Mouse (Mus musculus) heart, postnatal 0 days (tissue): ENCODE results near the gene Gfra4. TPM values are rescaled to one million over a fixed set of nuclear protein-coding genes. Genes with fewer than 3 reads are reported as not detected.

Experiments used
- ATAC-seq: fragments of 200-750 bp; cut with Nextera tagmentation; 2 replicates; pipeline ENCODE4 v1.8.0; 2017; ENCODE audit warnings: low read depth, moderate number of reproducible peaks, moderate library complexity; ENCODE audit not compliant: insufficient read depth
- DNase-seq: peaks from one replicate; pipeline ENCODE4 v3.0.0-alpha.2; 2016; ENCODE audit warnings: low spot score
- H3K27ac ChIP-seq: fragments of 300-500 bp; sonication (generic); 2 replicates; pipeline ENCODE4 v1.5.1; 2014; ENCODE audit warnings: low read depth, mild to moderate bottlenecking
- H3K27me3 ChIP-seq: fragments of 300-500 bp; sonication (generic); 2 replicates; pipeline ENCODE4 v1.6.1; 2014; ENCODE audit warnings: low read length, mixed read lengths; ENCODE audit not compliant: control insufficient read depth, insufficient read depth
- H3K36me3 ChIP-seq: fragments of 300-500 bp; sonication (generic); replicated peaks from 2 replicates; pipeline ENCODE4 v1.6.1; 2014; ENCODE audit warnings: low read length, mixed read lengths; ENCODE audit not compliant: control insufficient read depth, insufficient read depth
- H3K4me1 ChIP-seq: fragments of 300-500 bp; sonication (generic); 2 replicates; pipeline ENCODE4 v1.6.1; 2014; ENCODE audit warnings: antibody characterized with exemption; ENCODE audit not compliant: control insufficient read depth, insufficient read depth
- H3K4me2 ChIP-seq: fragments of 300-500 bp; sonication (generic); 2 replicates; pipeline ENCODE4 v1.6.1; 2014; ENCODE audit warnings: low read depth, mild to moderate bottlenecking, low read length, moderate library complexity
- H3K4me3 ChIP-seq: fragments of 300-500 bp; sonication (generic); 2 replicates; pipeline ENCODE4 v1.5.1; 2014; ENCODE audit warnings: low read depth, low read length
- H3K9ac ChIP-seq: fragments of 300-500 bp; sonication (generic); replicated peaks from 2 replicates; pipeline ENCODE4 v1.6.1; 2014; ENCODE audit warnings: low read depth, low read length, mixed read lengths
- H3K9me3 ChIP-seq: fragments of 300-500 bp; sonication (generic); replicated peaks from 2 replicates; pipeline ENCODE4 v1.6.1; 2016; ENCODE audit warnings: low read length; ENCODE audit not compliant: control insufficient read depth
- CTCF ChIP-seq: IDR thresholded peaks from 2 replicates; pipeline ENCODE4 v1.5.1; 2016; ENCODE audit warnings: antibody characterized with exemption, control low read depth, low read depth
- EP300 ChIP-seq: IDR thresholded peaks from 2 replicates; pipeline ENCODE4 v1.6.1; 2016; ENCODE audit warnings: antibody characterized with exemption, low read depth
- WGBS: fragments of 180-500 bp; shearing (Covaris S2); extraction: QIAGEN DNeasy Blood & Tissue Kit; methylation state at CpG from one replicate; pipeline ENCODE4 v1.1.7; 2014; 5-methylcytosine and 5-hydroxymethylcytosine counted together
- polyA plus RNA-seq: library from polyadenylated mRNA; unstranded; fragments of >200 nt; fragmentation: Nextera tagmentation; extraction: Ambion mirVana; gene quantifications from 2 replicates; pipeline ENCODE4 v1.2.1, GENCODE M21; 2015
- total RNA-seq: library from RNA; depleted of rRNA; stranded (reverse); fragments of >200 nt; gene quantifications from 2 replicates; pipeline ENCODE4 v1.2.3, GENCODE M21; 2014; ENCODE audit warnings: low replicate concordance

Gene Gfra4
- total and polyA plus RNA-seq, 2 experiments from 2014 or later, result 0.19 to 2.2 TPM

DNA sequence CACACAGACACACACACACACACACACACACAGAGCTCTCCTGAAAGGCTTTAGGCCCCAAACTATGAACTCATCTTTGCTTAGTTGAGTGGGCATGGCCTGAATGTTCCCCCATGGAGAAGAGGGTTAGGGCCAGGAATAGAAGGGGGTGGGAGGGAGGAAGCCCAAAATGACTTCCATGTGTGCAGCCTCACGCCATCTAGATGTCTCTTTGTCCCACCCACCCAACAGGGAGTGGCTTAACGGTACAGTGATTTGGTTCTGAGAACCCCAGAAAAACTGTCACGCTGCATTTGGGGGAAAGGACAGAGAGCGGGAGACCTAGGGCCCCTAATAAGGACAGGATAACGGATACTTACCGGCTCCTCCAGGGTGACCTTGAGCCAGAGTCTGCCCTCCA is 17.9 kb upstream of the Gfra4 start:
- Histone ChIP-seq H3K4me1 (peaks cover 36% of the 10 kb centered on the region), H3K27ac (peak overlapping the region; percentile 13; the same call in 1 of the 2 replicates), H3K4me2 (no peak overlapping the region; the same call in 1 of the 2 replicates), H3K9me3 (no peaks in the 10 kb centered on the region), H3K9ac (no peak overlapping the region), H3K27me3 (peaks cover 25% of the 10 kb centered on the region), H3K4me3 (no peak overlapping the region), H3K36me3 (no peaks in the 10 kb centered on the region)
- 55% methylated on average over 6 of the region's 6 CpGs for WGBS
- TF ChIP-seq CTCF (no peak), EP300 (no peak)
- DNase-seq (no peak), ATAC-seq (no peak)

DNA sequence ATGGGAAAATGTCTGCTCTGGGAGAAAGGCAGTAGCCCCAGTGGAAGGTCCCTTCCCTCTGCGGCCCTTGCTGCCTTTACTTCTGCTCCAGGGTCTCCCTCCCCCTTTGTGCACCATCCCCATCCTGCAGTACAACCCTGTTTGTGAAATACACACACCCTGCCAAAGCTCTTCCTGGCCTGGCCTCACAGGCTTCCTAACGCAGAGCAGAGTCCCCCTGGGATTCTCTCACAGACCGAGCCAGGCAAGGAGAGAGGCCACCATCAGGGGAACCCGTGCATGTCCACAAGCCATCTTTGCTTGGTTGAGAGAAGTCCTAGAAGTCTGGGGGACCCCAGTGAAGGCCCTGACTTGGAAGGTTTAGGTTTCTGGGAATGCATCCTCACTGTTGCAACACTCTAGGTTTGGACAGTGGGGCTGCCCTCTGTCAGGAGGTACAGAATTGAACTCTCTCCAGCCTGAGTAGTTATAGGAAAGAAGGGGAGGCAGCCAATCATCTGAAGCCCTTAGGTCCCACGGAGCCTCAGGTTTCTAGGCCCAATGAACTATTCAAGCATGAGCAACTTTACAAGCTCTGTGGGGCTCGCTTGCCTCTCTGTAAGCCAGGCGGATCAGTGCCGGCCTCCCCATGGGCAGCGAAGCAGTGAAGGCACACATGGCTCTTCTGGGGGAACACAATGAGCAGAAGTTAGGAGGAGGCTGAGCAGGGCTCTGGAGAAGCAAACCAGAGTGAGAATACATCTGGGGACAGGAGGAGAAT is 17.1 kb upstream of the Gfra4 start:
- no peaks in the 10 kb centered on the region for H3K9me3 ChIP-seq
- H3K27ac ChIP-seq, result peak overlapping the region; percentile 56
- no peak overlapping the region for H3K4me2 ChIP-seq
- 0 out of 2 replicates have a peak overlapping the region, but pooled peaks have one; percentile 3 for H3K9ac ChIP-seq
- H3K27me3 ChIP-seq, result peaks cover 30% of the 10 kb centered on the region
- TF ChIP-seq CTCF (no peak), EP300 (no peak)
- H3K4me1 ChIP-seq, result peaks cover 36% of the 10 kb centered on the region
- H3K36me3 ChIP-seq, result no peaks in the 10 kb centered on the region
- peak; percentile 28; the same call in 1 of the 2 replicates for ATAC-seq
- WGBS, result 57% methylated on average over 9 of the region's 9 CpGs
- peak; percentile 40 for DNase-seq
- no peak overlapping the region for H3K4me3 ChIP-seq

DNA sequence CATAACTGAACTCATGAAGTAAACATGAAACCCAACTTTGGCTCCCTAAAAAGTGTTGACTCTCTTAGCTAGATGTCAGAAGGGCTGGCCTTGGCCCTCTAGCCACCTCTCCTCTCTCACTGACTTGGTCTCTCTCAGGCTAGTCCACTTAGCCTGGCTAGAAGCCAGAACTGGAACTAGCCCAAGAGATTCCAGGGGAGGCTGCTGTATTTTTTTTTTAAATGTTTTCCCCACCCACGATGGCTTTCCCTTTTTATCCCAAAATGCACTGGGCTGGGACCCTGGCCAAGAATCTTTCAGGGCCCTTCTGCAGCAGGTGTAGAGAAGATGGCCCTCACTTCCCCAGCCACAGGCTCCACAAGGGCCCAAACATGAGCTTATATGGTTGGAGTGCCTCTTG is 16.5 kb upstream of the Gfra4 start:
- 4% methylated on average over 1 of the region's 1 CpGs for WGBS
- Histone ChIP-seq H3K9me3 (no peaks in the 10 kb centered on the region), H3K4me2 (no peak overlapping the region), H3K36me3 (no peaks in the 10 kb centered on the region), H3K27me3 (peaks cover 31% of the 10 kb centered on the region), H3K9ac (0 out of 2 replicates have a peak overlapping the region, but pooled peaks have one; percentile 3), H3K4me3 (no peak overlapping the region), H3K4me1 (peaks cover 36% of the 10 kb centered on the region), H3K27ac (peak overlapping the region; percentile 56)
- DNase-seq (peak; percentile 55), ATAC-seq (no peak)
- TF ChIP-seq EP300, result no peak
- no peak for TF ChIP-seq CTCF

DNA sequence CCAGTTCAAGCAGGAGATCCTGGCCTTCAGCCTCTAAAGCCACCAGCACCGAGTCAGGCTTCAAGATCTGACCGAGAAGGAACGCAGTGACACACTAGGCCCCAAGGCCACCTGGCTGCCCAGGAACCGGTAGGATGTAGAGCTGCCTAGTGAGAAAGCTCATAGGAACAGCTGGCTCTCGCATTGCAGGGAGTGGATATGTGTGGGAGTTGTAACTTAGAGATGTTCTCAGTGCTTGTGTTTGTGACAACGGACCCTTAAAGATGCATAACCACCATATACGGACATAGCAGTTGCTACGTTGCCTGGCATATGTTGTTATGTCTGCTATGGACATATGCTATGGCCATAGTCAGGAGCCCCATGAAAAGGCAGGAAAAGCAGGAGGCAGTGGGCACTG is 15.8 kb upstream of the Gfra4 start:
- Histone ChIP-seq H3K4me1 (peaks cover 34% of the 10 kb centered on the region), H3K4me3 (no peak overlapping the region), H3K9me3 (no peaks in the 10 kb centered on the region), H3K4me2 (no peak overlapping the region), H3K27me3 (peaks cover 35% of the 10 kb centered on the region), H3K9ac (no peak overlapping the region), H3K27ac (no peak overlapping the region), H3K36me3 (no peaks in the 10 kb centered on the region)
- no peak for TF ChIP-seq EP300
- no peak for TF ChIP-seq CTCF
- WGBS, result 88% methylated on average over 8 of the region's 8 CpGs
- ATAC-seq (no peak), DNase-seq (no peak)

DNA sequence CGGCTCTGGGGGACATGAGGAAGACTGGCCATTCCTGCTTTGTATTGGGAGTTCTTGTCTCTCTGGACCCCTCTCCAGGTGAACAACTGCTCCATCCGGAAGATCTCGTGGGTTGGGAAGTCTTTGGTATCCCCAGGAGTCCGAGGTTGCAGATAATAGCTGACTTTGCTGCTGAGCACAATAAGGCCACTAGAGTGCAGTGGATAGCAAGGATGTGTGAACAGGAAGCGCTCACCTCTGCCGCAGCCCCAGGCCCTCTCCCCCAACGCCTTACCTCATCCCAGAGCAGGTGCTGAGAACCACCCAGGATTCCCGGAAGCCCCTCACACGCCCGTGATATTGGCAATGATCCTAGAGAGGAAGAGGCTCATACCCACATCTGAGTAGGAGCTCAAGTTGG is 13.3 kb upstream of the Gfra4 start:
- Histone ChIP-seq H3K4me2 (no peak overlapping the region), H3K27ac (no peak overlapping the region), H3K4me1 (peaks cover 22% of the 10 kb centered on the region), H3K27me3 (peaks cover 42% of the 10 kb centered on the region), H3K36me3 (no peaks in the 10 kb centered on the region), H3K9ac (no peak overlapping the region), H3K9me3 (no peaks in the 10 kb centered on the region), H3K4me3 (no peak overlapping the region)
- 4% methylated on average over 10 of the region's 10 CpGs for WGBS
- DNase-seq (peak; percentile 51), ATAC-seq (peak; percentile 27)
- TF ChIP-seq EP300 (no peak), CTCF (peak; percentile 60)
